Mouse (Mus musculus) testis, adult 2 months (tissue): Measurements from ENCODE around the gene Adgrg3. TPM values are rescaled to one million over a fixed set of nuclear protein-coding genes. Genes with fewer than 3 reads are reported as not detected.

Experiments
- H3K27ac ChIP-seq: fragments of 200-500 bp; 2 replicates; pipeline ENCODE4 v1.5.1; 2012; ENCODE audit warnings: low read depth, low read length; ENCODE audit not compliant: control insufficient read depth, insufficient read depth
- H3K27me3 ChIP-seq: fragments of 200-500 bp; 2 replicates; pipeline ENCODE4 v1.6.1; 2012; ENCODE audit warnings: mild to moderate bottlenecking, low read length, moderate library complexity; ENCODE audit not compliant: control insufficient read depth, insufficient read depth
- H3K36me3 ChIP-seq: fragments of 200-500 bp; 2 replicates; pipeline ENCODE4 v1.6.1; 2012; ENCODE audit warnings: mild to moderate bottlenecking, low read length; ENCODE audit not compliant: control insufficient read depth, insufficient read depth
- H3K4me1 ChIP-seq: fragments of 200-500 bp; 2 replicates; pipeline ENCODE4 v1.6.1; 2012; ENCODE audit warnings: low read length; ENCODE audit not compliant: control insufficient read depth, insufficient read depth
- H3K4me3 ChIP-seq: fragments of 200-500 bp; 2 replicates; pipeline ENCODE4 v1.5.1; 2012; ENCODE audit warnings: low read depth, mild to moderate bottlenecking, low read length, moderate library complexity, mixed read lengths; ENCODE audit not compliant: control insufficient read depth
- CTCF ChIP-seq: fragments of 200-500 bp; IDR thresholded peaks from 2 replicates; pipeline ENCODE4 v1.5.1; 2012; ENCODE audit warnings: low read depth, mild to moderate bottlenecking, inconsistent platforms, low read length, moderate library complexity; ENCODE audit not compliant: control insufficient read depth, insufficient read depth, insufficient replicate concordance
- POLR2A ChIP-seq: fragments of 200-500 bp; IDR thresholded peaks from 2 replicates; pipeline ENCODE4 v1.6.1; 2012; ENCODE audit warnings: low read depth, mild to moderate bottlenecking, inconsistent platforms, low read length, moderate library complexity; ENCODE audit not compliant: control insufficient read depth
- polyA plus RNA-seq: library from polyadenylated mRNA; depleted of rRNA; stranded (reverse); fragments of >200 nt; gene quantifications from 2 replicates; pipeline ENCODE4 v1.2.3, GENCODE M21; 2012

The Adgrg3 gene
- polyA plus RNA-seq, 1 experiment = 0.31 TPM

DNA sequence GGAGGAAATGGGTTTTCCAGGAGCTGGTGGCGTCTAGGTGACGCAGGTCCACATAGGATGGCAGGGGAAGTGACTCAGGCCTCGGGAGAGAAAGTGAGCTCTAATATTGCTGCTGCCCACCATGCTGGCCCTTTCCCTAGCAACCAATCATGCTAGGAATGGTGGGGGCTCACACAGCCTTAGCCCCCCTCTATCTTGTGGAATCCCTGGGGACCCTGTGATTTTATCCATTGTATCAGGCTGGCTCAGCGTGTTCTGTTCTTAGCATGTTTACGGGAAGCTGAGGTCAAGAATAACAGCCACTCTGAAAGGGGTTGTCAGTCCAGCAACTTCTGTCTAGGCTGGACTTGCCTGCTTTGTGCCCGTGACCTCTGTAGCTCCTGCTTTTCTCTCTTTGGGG is 18.5 kb upstream of the Adgrg3 start:
- TF ChIP-seq CTCF = no peak
- no peak for TF ChIP-seq POLR2A
- H3K4me1 ChIP-seq = peaks cover 15% of the 10 kb centered on the region
- H3K36me3 ChIP-seq = no peaks in the 10 kb centered on the region
- no peak overlapping the region for H3K27ac ChIP-seq
- no peaks in the 10 kb centered on the region for H3K27me3 ChIP-seq
- no peak overlapping the region for H3K4me3 ChIP-seq

DNA sequence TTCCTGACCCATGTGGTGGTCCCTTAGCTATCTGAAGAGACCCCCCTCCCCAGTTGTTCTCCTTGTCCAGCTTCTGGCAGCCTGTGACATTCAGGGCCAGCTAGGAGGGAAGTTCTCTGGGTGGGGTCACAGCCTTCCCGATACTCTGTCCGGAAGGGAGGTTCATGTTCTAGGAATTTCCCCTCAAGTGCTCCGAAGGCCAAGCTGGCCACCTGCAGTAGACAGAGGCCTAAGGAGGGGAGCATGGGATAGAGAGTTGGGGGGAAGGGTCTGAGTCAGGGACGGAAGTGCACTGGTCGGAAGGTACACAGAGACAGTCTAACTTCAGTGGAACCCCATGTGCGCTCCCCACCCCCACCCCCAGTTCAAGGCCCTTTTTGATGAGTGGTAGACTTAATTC is 17.5 kb upstream of the Adgrg3 start:
- no peak overlapping the region for H3K27ac ChIP-seq
- H3K36me3 ChIP-seq = no peaks in the 10 kb centered on the region
- no peaks in the 10 kb centered on the region for H3K27me3 ChIP-seq
- H3K4me1 ChIP-seq = peaks cover 15% of the 10 kb centered on the region
- no peak for TF ChIP-seq CTCF
- TF ChIP-seq POLR2A = no peak
- peak overlapping the region; percentile 11; the same call in 1 of the 2 replicates for H3K4me3 ChIP-seq

DNA sequence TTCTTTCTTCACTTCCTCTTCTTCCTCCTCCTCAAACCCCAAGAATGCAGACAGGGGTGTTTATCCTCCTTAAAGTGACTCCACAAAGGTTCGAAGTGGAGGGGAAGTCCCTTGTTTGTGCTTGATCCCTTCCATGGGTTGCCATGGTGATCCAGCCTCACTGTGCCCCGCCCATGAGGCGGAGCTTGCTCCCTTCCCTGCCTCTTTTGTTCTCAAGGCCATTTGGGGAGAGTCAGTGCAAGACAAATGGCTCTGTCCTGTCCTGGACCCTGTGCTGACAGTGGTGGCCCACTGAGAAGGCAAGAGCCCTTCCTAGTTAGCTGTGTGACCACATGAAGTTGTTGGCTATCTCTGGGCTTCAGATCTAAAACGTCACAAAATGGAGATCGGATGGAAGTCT is 16.8 kb upstream of the Adgrg3 start:
- H3K4me1 ChIP-seq = peaks cover 15% of the 10 kb centered on the region
- H3K4me3 ChIP-seq = no peak overlapping the region; the same call in 1 of the 2 replicates
- H3K36me3 ChIP-seq = no peaks in the 10 kb centered on the region

DNA sequence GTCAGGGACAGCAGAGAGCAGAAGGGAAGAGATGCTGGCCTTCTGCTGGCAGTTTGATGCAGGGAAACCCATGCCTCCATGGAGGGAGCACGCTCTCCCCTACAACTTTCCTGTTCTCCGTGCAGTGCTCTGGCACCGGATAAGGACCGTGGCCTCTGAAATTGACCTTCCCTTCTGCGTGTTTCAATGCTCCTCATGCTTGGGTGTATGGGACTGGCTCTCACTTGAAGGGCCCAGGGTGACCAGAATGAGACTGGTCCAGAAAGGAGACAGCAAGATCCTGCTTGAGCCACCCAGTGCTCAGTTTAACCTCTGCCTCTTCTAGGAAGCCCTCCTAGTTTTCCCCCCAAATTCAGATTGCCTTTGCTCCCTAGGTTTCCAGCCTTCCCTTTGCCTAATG is 16.3 kb upstream of the Adgrg3 start:
- no peaks in the 10 kb centered on the region for H3K36me3 ChIP-seq
- H3K4me3 ChIP-seq = no peak overlapping the region
- no peak for TF ChIP-seq CTCF
- TF ChIP-seq POLR2A = no peak
- H3K27ac ChIP-seq = no peak overlapping the region
- peaks cover 13% of the 10 kb centered on the region for H3K4me1 ChIP-seq
- H3K27me3 ChIP-seq = no peaks in the 10 kb centered on the region

More for the DNA sequence above, 16.8 kb upstream of the Adgrg3 start:
- TF ChIP-seq CTCF = no peak
- TF ChIP-seq POLR2A = 0 out of 2 replicates have a peak, but pooled peaks have one; percentile 30
- Histone ChIP-seq H3K27ac (no peak overlapping the region), H3K27me3 (no peaks in the 10 kb centered on the region)

DNA sequence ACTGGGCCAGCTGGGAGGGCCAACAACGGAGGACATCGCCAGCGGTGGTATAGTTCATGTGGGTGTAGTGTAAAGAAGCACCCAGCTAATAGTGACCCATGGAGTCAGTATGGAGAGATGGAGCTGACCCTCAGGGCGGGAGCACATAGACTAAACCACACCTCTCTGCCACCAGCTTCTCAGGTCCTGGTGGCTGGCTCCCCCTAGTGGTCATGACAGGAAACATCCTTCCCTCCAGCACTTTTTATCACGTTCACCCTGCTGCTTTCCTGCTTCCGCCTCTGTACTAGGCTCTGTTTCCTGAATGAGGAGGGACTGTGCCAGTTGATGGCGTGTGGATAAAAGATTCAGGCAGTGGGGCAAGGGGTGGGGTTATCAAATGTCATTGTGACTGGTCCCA is 15.8 kb upstream of the Adgrg3 start:
- no peaks in the 10 kb centered on the region for H3K27me3 ChIP-seq
- no peak overlapping the region for H3K4me3 ChIP-seq
- no peaks in the 10 kb centered on the region for H3K36me3 ChIP-seq
- H3K27ac ChIP-seq = no peak overlapping the region
- H3K4me1 ChIP-seq = peaks cover 13% of the 10 kb centered on the region
- TF ChIP-seq POLR2A (no peak), CTCF (peak; percentile 96)

DNA sequence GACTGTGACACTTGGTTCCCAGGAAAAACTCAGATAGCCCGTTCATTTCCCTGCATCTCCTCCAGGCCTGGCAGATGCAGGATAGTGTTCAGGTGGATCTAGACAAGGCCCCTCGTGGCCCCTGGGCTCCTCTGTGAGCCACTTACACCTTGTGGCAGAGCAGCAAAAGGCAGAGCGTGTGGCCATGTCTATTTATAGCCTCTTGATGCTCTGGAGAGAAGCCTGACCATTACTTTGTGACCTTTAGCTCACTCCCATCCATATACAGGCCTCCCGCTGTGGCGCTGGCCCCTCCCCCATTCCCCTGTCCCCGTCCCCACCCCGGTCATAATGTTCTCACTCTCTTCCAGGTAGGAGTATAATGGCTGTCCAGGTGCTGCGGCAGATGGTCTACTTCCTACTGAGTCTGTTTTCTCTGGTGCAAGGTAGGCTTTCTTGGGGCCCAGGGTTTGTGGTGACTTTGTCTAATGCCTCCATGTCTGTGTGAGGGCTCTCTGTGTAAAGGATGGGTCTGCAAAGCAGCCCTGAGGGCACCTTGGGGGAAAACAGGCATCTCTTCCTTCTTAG is 15.3 kb upstream of the Adgrg3 start:
- Histone ChIP-seq H3K27ac (no peak overlapping the region), H3K4me3 (no peak overlapping the region), H3K27me3 (no peaks in the 10 kb centered on the region), H3K4me1 (peaks cover 13% of the 10 kb centered on the region), H3K36me3 (no peaks in the 10 kb centered on the region)
- TF ChIP-seq CTCF (no peak; the same call in 1 of the 2 replicates), POLR2A (no peak)

DNA sequence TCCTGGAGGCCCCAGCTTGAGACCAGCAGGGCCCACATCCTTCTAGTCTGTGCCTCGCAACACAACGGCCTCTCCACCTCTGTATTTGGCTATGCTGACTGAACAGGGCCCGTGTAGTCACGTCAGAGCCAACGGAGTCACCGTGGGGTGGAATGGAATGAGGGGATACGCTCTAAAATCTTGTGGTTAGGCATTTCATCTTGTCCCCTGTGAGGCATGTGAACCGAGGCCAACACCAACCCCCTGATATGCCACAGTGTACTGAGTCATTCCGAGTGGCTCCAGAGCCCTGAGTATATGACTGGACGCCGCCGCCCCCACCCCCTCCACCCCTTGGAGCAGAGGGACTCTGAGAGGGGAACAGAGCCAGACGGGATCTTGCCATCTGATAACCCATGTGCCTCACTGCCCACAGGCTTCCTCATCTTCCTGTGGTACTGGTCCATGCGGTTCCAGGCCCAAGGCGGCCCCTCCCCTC is 5.0 kb upstream of the Adgrg3 start:
- H3K4me3 ChIP-seq = no peak overlapping the region
- TF ChIP-seq CTCF = no peak
- no peak for TF ChIP-seq POLR2A
- no peaks in the 10 kb centered on the region for H3K4me1 ChIP-seq
- no peaks in the 10 kb centered on the region for H3K27me3 ChIP-seq
- H3K27ac ChIP-seq = no peak overlapping the region
- no peaks in the 10 kb centered on the region for H3K36me3 ChIP-seq

DNA sequence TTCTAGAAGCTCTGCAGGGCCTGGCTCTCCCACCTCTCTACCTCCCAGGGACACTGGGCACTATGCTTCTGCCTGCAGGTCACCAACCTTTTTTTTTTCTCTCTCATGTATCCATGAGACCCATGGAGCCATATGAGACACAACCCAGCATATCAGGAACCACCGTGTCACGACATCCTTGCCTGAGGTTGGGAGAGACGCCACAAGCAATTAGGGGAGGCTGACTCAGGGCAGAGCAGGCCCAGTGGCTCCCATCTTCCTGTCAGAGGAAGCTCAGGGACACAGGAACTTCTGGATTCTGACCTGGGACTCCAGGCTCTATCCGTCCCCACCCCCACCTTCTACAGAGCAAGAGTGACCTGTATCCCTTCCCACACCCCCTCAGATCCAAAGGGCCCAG is 1.6 kb upstream of the Adgrg3 start:
- TF ChIP-seq POLR2A (no peak), CTCF (no peak)
- Histone ChIP-seq H3K36me3 (no peaks in the 10 kb centered on the region), H3K4me1 (peaks cover 4% of the 10 kb centered on the region), H3K27me3 (no peaks in the 10 kb centered on the region), H3K27ac (no peak overlapping the region), H3K4me3 (no peak overlapping the region)
